11 mouse cellular contexts compared by ENCODE assay signal in the genomic region with DNA sequence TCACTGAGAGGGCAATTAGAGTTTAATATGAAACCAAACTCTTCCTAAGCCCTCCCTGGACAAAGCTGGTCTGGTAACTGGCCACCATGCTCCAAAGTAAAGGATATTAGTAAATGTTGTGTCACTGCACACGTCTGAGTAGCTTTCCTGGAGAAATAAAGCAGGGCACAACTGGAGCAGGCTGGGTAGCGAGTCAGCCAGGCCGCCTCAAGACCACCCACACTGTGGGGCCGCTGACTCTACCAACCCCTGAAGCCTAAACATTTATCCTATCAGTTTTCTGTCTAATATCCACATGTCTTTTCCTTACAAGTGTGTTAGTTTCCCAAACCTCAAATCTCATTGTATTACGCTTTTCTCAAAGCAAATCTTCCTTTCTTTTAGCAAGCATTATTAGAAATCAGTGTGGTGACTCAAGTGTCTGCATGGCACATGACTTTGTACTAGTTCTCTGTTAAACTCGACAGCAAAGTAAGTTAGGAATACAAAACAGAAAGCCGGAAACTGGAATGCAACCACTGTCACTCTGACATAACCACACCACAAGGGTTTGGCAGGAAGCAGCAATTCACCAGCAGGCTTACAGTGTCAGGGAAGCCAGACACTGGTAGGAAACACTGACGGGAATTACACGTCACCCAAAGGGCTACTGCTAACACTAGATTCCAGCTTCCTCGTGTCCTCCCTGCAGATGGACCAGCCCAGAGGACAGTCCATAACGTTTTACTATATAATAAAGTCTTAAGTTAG. TPM values are rescaled to one million over a fixed set of nuclear protein-coding genes. Genes with fewer than 3 reads are reported as not detected.
DNase-seq lines count a peak whose midpoint lies in the region; ATAC-seq lines count a peak whose summit lies in the region.
"Had no signal": no experiment of that assay in that cellular context is flagged by ENCODE, and none has a peak within 500 bp of the region (broad histone marks: within the 10 kb centered on the region; RNA-seq: fewer than 3 reads in every experiment).

No protein-coding gene starts in this region.

- peak; percentile 2 to 48; a peak in 2 of 4 replicates for ATAC-seq in hematopoietic stem cell, adult 5-6 weeks (replicated peaks in 1 of 2; ENCODE audit: insufficient read depth in 1 of 2, low FRiP score in 2 of 2, low TSS enrichment in 1 of 2, low read depth in 1 of 2, poor library complexity in 2 of 2, severe bottlenecking in 2 of 2)
- no peak for ATAC-seq in midbrain, embryonic 15.5 days (replicated peaks)
- no peak for ATAC-seq in inflammation-experienced regulatory T-cells, adult 6 months

- no peak overlapping the region for H3K4me3 ChIP-seq in midbrain, embryonic 15.5 days
- H3K4me3 ChIP-seq: heart, adult 2 months had no signal

- H3K27me3 ChIP-seq in midbrain, embryonic 15.5 days (replicated peaks): no peaks in the 10 kb centered on the region

- DNase-seq in adrenal gland, adult 2 months: peak; percentile 20
- DNase-seq in adrenal gland, postnatal 4 days (ENCODE audit: low spot score in 2 of 2): no peak
- peak; percentile 64 for DNase-seq in Muller cell, postnatal 12 days (ENCODE audit: inconsistent ontology term)
- DNase-seq in lung, postnatal 14 days: peak; percentile 48
- DNase-seq in testis, postnatal 14 days (ENCODE audit: low spot score): no peak
- DNase-seq: spleen, adult 18-20 months had no signal

- no peaks in the 10 kb centered on the region for H3K4me1 ChIP-seq in midbrain, embryonic 15.5 days

- H3K27ac ChIP-seq in midbrain, embryonic 15.5 days: no peak overlapping the region
- H3K27ac ChIP-seq: heart, adult 2 months; liver, embryonic 14.5 days had no signal

- peaks cover 5% of the 10 kb centered on the region; the same call in 1 of the 2 replicates for H3K36me3 ChIP-seq in midbrain, embryonic 15.5 days (replicated peaks)

- WGBS in midbrain, embryonic 15.5 days: 81% methylated on average over 11 of the region's 11 CpGs

- H3K9me3 ChIP-seq in midbrain, embryonic 15.5 days: no peaks in the 10 kb centered on the region

- no peak overlapping the region for H3K4me2 ChIP-seq in midbrain, embryonic 15.5 days

- H3K9ac ChIP-seq in midbrain, embryonic 15.5 days: no peak overlapping the region
- H3K9ac ChIP-seq: liver, embryonic 14.5 days had no signal

RNA-seq across cellular contexts. Expression of a gene that starts 18.3 kb away (rescaled TPM):
- 100 to 1,000 TPM; 181 to 188 TPM for total RNA-seq in adrenal gland, adult 2 months (2021)
- polyA plus RNA-seq in adrenal gland, adult 2 months (2012; rRNA removed): 45.4 and 49.8 TPM in 2 replicates
- total RNA-seq in adrenal gland, postnatal 4 days (2021): 100 to 1,000 TPM; 126 to 128 TPM
- total RNA-seq in hematopoietic stem cell, adult 5-6 weeks (2017): 65.7 and 74.4 TPM in 2 replicates
- polyA plus RNA-seq in midbrain, embryonic 15.5 days (2015; fragmentation: Nextera tagmentation; extraction: Ambion mirVana): 59.0 and 62.9 TPM in 2 replicates
- 10 to 100 TPM; 39.6 to 46.1 (median 42.5) TPM for polyA plus RNA-seq in inflammation-experienced regulatory T-cells, adult 6 months (2017; shearing (Covaris generic))

Comparison
In these comparisons a context has a peak if more than half of its experiments do, and no peak if none do; other contexts are left out.
1. DNase-seq: peak in adrenal gland, adult 2 months (single experiment), Muller cell, postnatal 12 days (single experiment) and lung, postnatal 14 days (single experiment); none in adrenal gland, postnatal 4 days (0 of 2) and testis, postnatal 14 days (single experiment).
2. ATAC-seq: peak in hematopoietic stem cell, adult 5-6 weeks (2 of 2); none in midbrain, embryonic 15.5 days (single experiment) and inflammation-experienced regulatory T-cells, adult 6 months (single experiment).